Mouse (Mus musculus) lung, adult 2 months (tissue): ENCODE data around the gene Sstr3.

Source experiments
- CTCF ChIP-seq: fragments of 200-500 bp; IDR thresholded peaks from 2 replicates; pipeline ENCODE4 v1.5.1; 2011; ENCODE audit warnings: mild to moderate bottlenecking, low read length, control low read depth; ENCODE audit not compliant: insufficient read depth
- POLR2A ChIP-seq: fragments of 200-500 bp; IDR thresholded peaks from 2 replicates; pipeline ENCODE4 v1.6.1; 2011; ENCODE audit warnings: low read depth, mild to moderate bottlenecking, control low read depth, low read length, borderline replicate concordance; ENCODE audit errors: extremely low read depth

- TF ChIP-seq CTCF (no peak), POLR2A (no peak)
Measured at GRCm38 (mm10) chr15:78591680-78592451, 47.4 kb upstream of the Sstr3 start.
